Mouse (Mus musculus): ENCODE results near the gene Lsm10. TPM values are rescaled to one million over a fixed set of nuclear protein-coding genes. Genes with fewer than 3 reads are reported as not detected.

Lsm10 gene
- total and polyA plus RNA-seq, 2 experiments from 2014 or later = 41.7 to 186 TPM

GRCm38 (mm10) chr4:126109613-126110373 is 13.4 kb downstream of the Lsm10 start:
- TF ChIP-seq CTCF (IDR thresholded peaks at IDR 0.05; ENCODE audit: low read depth) (no peak), EP300 (IDR thresholded peaks at IDR 0.05; ENCODE audit: low read depth) (no peak)
- no peak for DNase-seq (ENCODE audit: low spot score)
- Histone ChIP-seq H3K27me3 (ENCODE audit: control insufficient read depth, insufficient read depth, low read length) (no peaks in the 10 kb centered on the region), H3K4me1 (ENCODE audit: control insufficient read depth, insufficient read depth) (peaks cover 56% of the 10 kb centered on the region), H3K9me3 (replicated peaks; ENCODE audit: control insufficient read depth, low read length) (no peaks in the 10 kb centered on the region), H3K4me2 (ENCODE audit: low read depth, low read length) (peak overlapping the region; percentile 52), H3K36me3 (replicated peaks; ENCODE audit: control insufficient read depth, insufficient read depth, low read length) (no peaks in the 10 kb centered on the region), H3K9ac (replicated peaks; ENCODE audit: low read depth, low read length) (peak overlapping the region; percentile 35), H3K4me3 (ENCODE audit: low read depth, low read length) (peak overlapping the region; percentile 14; the same call in 1 of the 2 replicates), H3K27ac (ENCODE audit: low read depth) (peak overlapping the region; percentile 95)
- 37% methylated on average over 10 of the region's 10 CpGs for WGBS
- peak; percentile 24 for ATAC-seq (ENCODE audit: insufficient read depth, low read depth)

- Histone ChIP-seq H3K36me3 (replicated peaks; ENCODE audit: control insufficient read depth, insufficient read depth, low read length) (no peaks in the 10 kb centered on the region), H3K27me3 (ENCODE audit: control insufficient read depth, insufficient read depth, low read length) (no peaks in the 10 kb centered on the region), H3K4me2 (ENCODE audit: low read depth, low read length) (peak overlapping the region; percentile 52), H3K4me1 (ENCODE audit: control insufficient read depth, insufficient read depth) (peaks cover 52% of the 10 kb centered on the region), H3K27ac (ENCODE audit: low read depth) (peak overlapping the region; percentile 95), H3K9ac (replicated peaks; ENCODE audit: low read depth, low read length) (peak overlapping the region; percentile 35), H3K9me3 (replicated peaks; ENCODE audit: control insufficient read depth, low read length) (no peaks in the 10 kb centered on the region), H3K4me3 (ENCODE audit: low read depth, low read length) (peak overlapping the region; percentile 14; the same call in 1 of the 2 replicates)
- peak; percentile 78 for ATAC-seq (ENCODE audit: insufficient read depth, low read depth)
- DNase-seq (ENCODE audit: low spot score) = peak; percentile 84
- WGBS = 0% methylated on average over 12 of the region's 12 CpGs
- TF ChIP-seq EP300 (IDR thresholded peaks at IDR 0.05; ENCODE audit: low read depth) = peak; percentile 50; the same call in 1 of the 2 replicates
- TF ChIP-seq CTCF (IDR thresholded peaks at IDR 0.05; ENCODE audit: low read depth) = peak; percentile 30; the same call in 1 of the 2 replicates
Observed at GRCm38 (mm10) chr4:126110374-126111152, 14.1 kb downstream of the Lsm10 start.

- Histone ChIP-seq H3K9ac (replicated peaks; ENCODE audit: low read depth, low read length) (peak overlapping the region; percentile 35), H3K27ac (ENCODE audit: low read depth) (peak overlapping the region; percentile 95), H3K36me3 (replicated peaks; ENCODE audit: control insufficient read depth, insufficient read depth, low read length) (no peaks in the 10 kb centered on the region), H3K4me1 (ENCODE audit: control insufficient read depth, insufficient read depth) (peaks cover 55% of the 10 kb centered on the region), H3K4me2 (ENCODE audit: low read depth, low read length) (peak overlapping the region; percentile 52), H3K4me3 (ENCODE audit: low read depth, low read length) (peak overlapping the region; percentile 14; the same call in 1 of the 2 replicates), H3K27me3 (ENCODE audit: control insufficient read depth, insufficient read depth, low read length) (no peaks in the 10 kb centered on the region), H3K9me3 (replicated peaks; ENCODE audit: control insufficient read depth, low read length) (no peaks in the 10 kb centered on the region)
- TF ChIP-seq CTCF (IDR thresholded peaks at IDR 0.05; ENCODE audit: low read depth) = no peak
- TF ChIP-seq EP300 (IDR thresholded peaks at IDR 0.05; ENCODE audit: low read depth) = no peak
- 19% methylated on average over 7 of the region's 7 CpGs for WGBS
- ATAC-seq (ENCODE audit: insufficient read depth, low read depth) (peak; percentile 17), DNase-seq (ENCODE audit: low spot score) (no peak)
Observed at GRCm38 (mm10) chr4:126111153-126111549, 14.7 kb downstream of the Lsm10 start.

GRCm38 (mm10) chr4:126113243-126113642 is 16.8 kb downstream of the Lsm10 start:
- Histone ChIP-seq H3K9ac (replicated peaks; ENCODE audit: low read depth, low read length) (no peak overlapping the region), H3K9me3 (replicated peaks; ENCODE audit: control insufficient read depth, low read length) (no peaks in the 10 kb centered on the region), H3K27me3 (ENCODE audit: control insufficient read depth, insufficient read depth, low read length) (no peaks in the 10 kb centered on the region), H3K4me2 (ENCODE audit: low read depth, low read length) (no peak overlapping the region), H3K4me1 (ENCODE audit: control insufficient read depth, insufficient read depth) (peaks cover 49% of the 10 kb centered on the region), H3K36me3 (replicated peaks; ENCODE audit: control insufficient read depth, insufficient read depth, low read length) (peaks cover 8% of the 10 kb centered on the region), H3K4me3 (ENCODE audit: low read depth, low read length) (no peak overlapping the region), H3K27ac (ENCODE audit: low read depth) (no peak overlapping the region)
- DNase-seq (ENCODE audit: low spot score) = no peak
- no peak for ATAC-seq (ENCODE audit: insufficient read depth, low read depth)
- WGBS = 73% methylated on average over 4 of the region's 4 CpGs
- TF ChIP-seq EP300 (IDR thresholded peaks at IDR 0.05; ENCODE audit: low read depth) = no peak
- TF ChIP-seq CTCF (IDR thresholded peaks at IDR 0.05; ENCODE audit: low read depth) = no peak

- H3K4me3 ChIP-seq (ENCODE audit: low read depth, low read length) = no peak overlapping the region
- no peak overlapping the region for H3K9ac ChIP-seq (replicated peaks; ENCODE audit: low read depth, low read length)
- ATAC-seq (ENCODE audit: insufficient read depth, low read depth) (0 out of 2 replicates have a peak, but pooled peaks have one; percentile 14), DNase-seq (ENCODE audit: low spot score) (peak; percentile 66)
- TF ChIP-seq CTCF (IDR thresholded peaks at IDR 0.05; ENCODE audit: low read depth) (peak; percentile 65), EP300 (IDR thresholded peaks at IDR 0.05; ENCODE audit: low read depth) (no peak)
- H3K4me2 ChIP-seq (ENCODE audit: low read depth, low read length) = no peak overlapping the region
- H3K27me3 ChIP-seq (ENCODE audit: control insufficient read depth, insufficient read depth, low read length) = no peaks in the 10 kb centered on the region
- WGBS = 5% methylated on average over 6 of the region's 6 CpGs
- H3K9me3 ChIP-seq (replicated peaks; ENCODE audit: control insufficient read depth, low read length) = no peaks in the 10 kb centered on the region
- peaks cover 42% of the 10 kb centered on the region for H3K4me1 ChIP-seq (ENCODE audit: control insufficient read depth, insufficient read depth)
- no peak overlapping the region for H3K27ac ChIP-seq (ENCODE audit: low read depth)
- H3K36me3 ChIP-seq (replicated peaks; ENCODE audit: control insufficient read depth, insufficient read depth, low read length) = peaks cover 8% of the 10 kb centered on the region
Observed at GRCm38 (mm10) chr4:126113943-126114342, 17.5 kb downstream of the Lsm10 start.
